In genomic region chr9:103229037-103229867, GRCm38 (mm10) we compare ENCODE assay signal across 11 mouse cellular contexts. TPM values are rescaled to one million over a fixed set of nuclear protein-coding genes. Genes with fewer than 3 reads are reported as not detected.
DNase-seq lines count a peak whose midpoint lies in the region; ATAC-seq and TF ChIP-seq lines count a peak whose summit lies in the region.
"Had no signal": no experiment of that assay in that cellular context is flagged by ENCODE, and none has a peak within 500 bp of the region (broad histone marks: within the 10 kb centered on the region; RNA-seq: fewer than 3 reads in every experiment).

No protein-coding gene starts in this region.

- WGBS in liver, embryonic 13.5 days (ENCODE audit: insufficient replicate concordance): 64% methylated on average over 15 of the region's 15 CpGs

- intact Hi-C loops in left cerebral cortex, adult 2 months (cut with DNase I): no loop called here

- H3K4me1 ChIP-seq in erythroblast, embryonic 14.5 days (ENCODE audit: control insufficient read depth): no peaks in the 10 kb centered on the region; the same call in 1 of the 2 replicates
- H3K4me1 ChIP-seq in E14TG2a.4 (replicated peaks; ENCODE audit: low read depth, low read length): peaks cover 48% of the 10 kb centered on the region
- peaks cover 30% of the 10 kb centered on the region for H3K4me1 ChIP-seq in liver, embryonic 13.5 days (replicated peaks)

- H3K27me3 ChIP-seq in erythroblast, embryonic 14.5 days (ENCODE audit: control insufficient read depth): peaks cover 13% of the 10 kb centered on the region
- H3K27me3 ChIP-seq in E14TG2a.4 (ENCODE audit: insufficient read depth, low read length): peaks cover 40% of the 10 kb centered on the region
- peaks cover 13% of the 10 kb centered on the region for H3K27me3 ChIP-seq in liver, embryonic 13.5 days

- no peak for TF ChIP-seq CTCF in left cerebral cortex, adult 2 months (IDR thresholded peaks at IDR 0.05)
- no peak for TF ChIP-seq CTCF in E14TG2a.4 (conservative IDR thresholded peaks at IDR 0.05; ENCODE audit: low read length)

- no peak for DNase-seq in left cerebral cortex, adult 2 months (ENCODE audit: extremely low spot score in 1 of 2, low spot score in 2 of 2)
- DNase-seq in left cerebral cortex, adult 8-10 months (ENCODE audit: low spot score in 2 of 2): no peak
- no peak for DNase-seq in liver, embryonic 13.5 days
- no peak for DNase-seq in embryo, embryonic 11 days
- no peak for DNase-seq in adrenal gland, postnatal 4 days (ENCODE audit: low spot score in 2 of 2)

- peak overlapping the region; percentile 54 for H3K4me3 ChIP-seq in erythroblast, embryonic 14.5 days (replicated peaks)
- H3K4me3 ChIP-seq in left cerebral cortex, adult 2 months: peak overlapping the region; percentile 13; the same call in 1 of the 2 replicates
- peak overlapping the region; percentile 61; the same call in 1 of the 2 replicates for H3K4me3 ChIP-seq in E14TG2a.4 (replicated peaks; ENCODE audit: low read length)
- H3K4me3 ChIP-seq in liver, embryonic 13.5 days (replicated peaks): peak overlapping the region; percentile 52

- peaks cover 10% of the 10 kb centered on the region; the same call in 1 of the 2 replicates for H3K36me3 ChIP-seq in erythroblast, embryonic 14.5 days (ENCODE audit: control insufficient read depth)
- H3K36me3 ChIP-seq in E14TG2a.4 (ENCODE audit: insufficient read depth, low read length): no peaks in the 10 kb centered on the region
- H3K36me3 ChIP-seq in liver, embryonic 13.5 days: 0 out of 2 replicates have a peak, but pooled peaks cover 16% of the 10 kb centered on the region

- peak overlapping the region; percentile 41; the same call in 1 of the 2 replicates for H3K27ac ChIP-seq in left cerebral cortex, adult 2 months
- peak overlapping the region; percentile 69 for H3K27ac ChIP-seq in liver, embryonic 13.5 days

- peak overlapping the region; percentile 47 for H3K4me2 ChIP-seq in liver, embryonic 13.5 days

- ATAC-seq in erythroblast, adult 5-6 weeks (replicated peaks; ENCODE audit: low FRiP score, poor library complexity, severe bottlenecking): no peak
- ATAC-seq in liver, embryonic 13.5 days (ENCODE audit: low read depth): no peak

- no peaks in the 10 kb centered on the region for H3K9me3 ChIP-seq in erythroblast, embryonic 14.5 days (ENCODE audit: control insufficient read depth, low read length)
- H3K9me3 ChIP-seq in E14TG2a.4 (ENCODE audit: low read length): no peaks in the 10 kb centered on the region; the same call in 1 of the 2 replicates
- H3K9me3 ChIP-seq in liver, embryonic 13.5 days (replicated peaks): no peaks in the 10 kb centered on the region

- peak overlapping the region; percentile 58 for H3K9ac ChIP-seq in liver, embryonic 13.5 days

RNA-seq across cellular contexts. Expression of gene Gm20425, which starts 0.9 kb away (rescaled TPM):
- not detected in 2 replicates for polyA plus RNA-seq in erythroblast, embryonic 14.5 days (2012)
- not detected in 2 replicates for total RNA-seq in erythroblast, adult 5-6 weeks (2015; ENCODE audit: low replicate concordance)
- total RNA-seq in erythroblast, adult 5-6 weeks (2017; ENCODE audit: low replicate concordance): 4.7 TPM in 1 of 2 replicates, not detected in the other
- total RNA-seq in left cerebral cortex, adult 2 months (2021): 10 to 100 TPM in 1 of 2 experiments, 1 to 10 TPM in 1; 8.5 to 11.7 TPM
- total RNA-seq in left cerebral cortex, adult 8-10 months (2022): 10 to 100 TPM in 3 of 4 experiments, 1 to 10 TPM in 1; 8.8 to 15.2 (median 12.5) TPM
- polyA plus RNA-seq in liver, embryonic 13.5 days (2015; fragmentation: Nextera tagmentation; extraction: Ambion mirVana): 3.5 and 9.4 TPM in 2 replicates
- total RNA-seq in adrenal gland, postnatal 4 days (2021): 10 to 100 TPM; 12.4 to 14.8 TPM
- total RNA-seq: hematopoietic stem cell, adult 5-6 weeks; MEL had no signal
- polyA plus RNA-seq: lung, embryonic 14.5 days had no signal

RNA-seq across cellular contexts. Expression of gene Trf, which starts 1.0 kb away (rescaled TPM):
- 0.66 and 2.0 TPM in 2 replicates for polyA plus RNA-seq in erythroblast, embryonic 14.5 days (2012)
- 142 and 201 TPM in 2 replicates for total RNA-seq in erythroblast, adult 5-6 weeks (2015; ENCODE audit: low replicate concordance)
- total RNA-seq in erythroblast, adult 5-6 weeks (2017; ENCODE audit: low replicate concordance): 49.4 and 54.1 TPM in 2 replicates
- total RNA-seq in left cerebral cortex, adult 2 months (2021): 100 to 1,000 TPM; 131 to 135 TPM
- total RNA-seq in left cerebral cortex, adult 8-10 months (2022): 100 to 1,000 TPM; 378 to 495 (median 418) TPM
- 3,275 and 3,335 TPM in 2 replicates for polyA plus RNA-seq in liver, embryonic 13.5 days (2015; fragmentation: Nextera tagmentation; extraction: Ambion mirVana)
- 1,000 to 10,000 TPM in 1 of 2 experiments, 100 to 1,000 TPM in 1; 136 to 2,496 TPM for total RNA-seq in adrenal gland, postnatal 4 days (2021)
- total RNA-seq: MEL had no signal

RNA-seq across cellular contexts. Expression of gene Srprb, which starts 27.3 kb away (rescaled TPM):
- 1.1 and 1.7 TPM in 2 replicates for polyA plus RNA-seq in erythroblast, embryonic 14.5 days (2012)
- total RNA-seq in erythroblast, adult 5-6 weeks (2015; ENCODE audit: low replicate concordance): 2.1 and 2.9 TPM in 2 replicates
- 1.9 and 3.3 TPM in 2 replicates for total RNA-seq in erythroblast, adult 5-6 weeks (2017; ENCODE audit: low replicate concordance)
- total RNA-seq in left cerebral cortex, adult 2 months (2021): 10 to 100 TPM; 17.6 to 20.5 TPM
- total RNA-seq in left cerebral cortex, adult 8-10 months (2022): 10 to 100 TPM; 17.5 to 18.8 (median 17.9) TPM
- 23.1 and 23.5 TPM in 2 replicates for polyA plus RNA-seq in liver, embryonic 13.5 days (2015; fragmentation: Nextera tagmentation; extraction: Ambion mirVana)
- total RNA-seq in adrenal gland, postnatal 4 days (2021): 10 to 100 TPM; 27.2 to 27.6 TPM

Comparison
In these comparisons a context has a peak if more than half of its experiments do, and no peak if none do; other contexts are left out.
1. RNA of gene Srprb, which starts 27.3 kb away (total RNA-seq): 27.2 to 27.6 TPM in adrenal gland, postnatal 4 days, 17.6 to 20.5 TPM in left cerebral cortex, adult 2 months and 17.5 to 18.8 TPM in left cerebral cortex, adult 8-10 months; 1.9 to 3.3 TPM in erythroblast, adult 5-6 weeks; every median in the first group is over 4 times any median in the second.
2. Peak in every context shown above with its lines, with median percentiles within 50 percentile points of each other: H3K4me3 ChIP-seq.